Mouse (Mus musculus): ENCODE data around the gene Zfp112. TPM values are rescaled to one million over a fixed set of nuclear protein-coding genes. Genes with fewer than 3 reads are reported as not detected.
A peak's percentile ranks its signal among the peaks of the same experiment; 100 is the strongest.
"Not testable (repeated sequence)": the region's sequence is repeated elsewhere in the genome, so short reads cannot be mapped to it uniquely, and the experiment has no call there.

Gene Zfp112
- total RNA-seq (2021) = 10 to 100 TPM in 1 of 2 experiments, 1 to 10 TPM in 1; 10.0 to 11.9 TPM
- long read RNA-seq, experiment 1, partial matches to known transcripts = 0 of 13 reads
- long read RNA-seq, experiment 1, other reads (novel, unspliced or antisense) = 12 of 13 reads
- long read RNA-seq, experiment 2, partial matches to known transcripts = 0 of 3 reads
- long read RNA-seq, experiment 2, other reads (novel, unspliced or antisense) = 2 of 3 reads

DNA sequence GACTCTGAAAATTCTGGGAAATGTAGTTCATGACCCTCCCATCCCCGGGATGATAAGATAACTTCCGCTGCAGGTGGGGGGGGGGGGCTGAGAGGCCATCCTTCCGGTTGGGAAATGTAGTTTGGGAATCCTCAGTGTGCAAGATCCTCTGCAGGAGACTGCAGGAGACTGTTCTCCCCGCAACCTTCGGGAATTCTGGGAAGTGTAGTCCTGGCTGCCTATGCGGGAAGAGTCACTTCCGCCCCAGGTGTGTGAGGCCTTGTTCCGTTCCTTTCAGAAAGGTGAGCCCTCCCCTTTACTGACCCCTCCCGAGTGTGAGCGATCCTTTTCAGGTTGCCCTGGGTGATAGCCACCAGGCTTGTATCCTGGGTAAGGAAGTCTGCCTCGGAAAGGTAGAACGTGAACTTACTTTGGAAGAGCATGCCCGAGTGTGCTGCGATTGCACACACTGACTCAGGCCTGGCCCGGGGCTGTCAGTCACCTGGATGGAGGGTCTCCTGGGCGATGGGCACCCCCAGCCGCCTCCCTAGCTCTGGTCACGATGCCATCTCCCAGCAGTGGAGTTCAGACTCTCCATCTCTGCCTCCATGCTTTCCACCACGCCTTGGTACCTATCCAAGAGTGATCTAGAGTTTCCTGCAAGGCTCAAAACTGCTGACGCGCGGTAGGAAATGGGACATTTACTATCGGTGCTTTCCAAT lies at the start of gene Zfp112:
TSS of gene Zfp112 (plus strand) at position 159 of the 701 bp plus-strand sequence.
- Histone ChIP-seq H3K4me3 (peak within 1 kb of the TSS; percentile 75), H3K27ac (peak within 1 kb of the TSS; percentile 91)
- TF ChIP-seq CTCF (IDR thresholded peaks at IDR 0.05) = no peak
- intact Hi-C loops (cut with DNase I) = loop anchor here (1.0 to 2.0 kb wide), 6 partner anchors 22 to 204 kb away; partner anchors contain the start of genes Zfp108, Zfp114, Zfp235 and Zfp94
- DNase-seq (ENCODE audit: extremely low spot score in 1 of 2, low spot score in 2 of 2) = peak; percentile 77 to 87

DNA sequence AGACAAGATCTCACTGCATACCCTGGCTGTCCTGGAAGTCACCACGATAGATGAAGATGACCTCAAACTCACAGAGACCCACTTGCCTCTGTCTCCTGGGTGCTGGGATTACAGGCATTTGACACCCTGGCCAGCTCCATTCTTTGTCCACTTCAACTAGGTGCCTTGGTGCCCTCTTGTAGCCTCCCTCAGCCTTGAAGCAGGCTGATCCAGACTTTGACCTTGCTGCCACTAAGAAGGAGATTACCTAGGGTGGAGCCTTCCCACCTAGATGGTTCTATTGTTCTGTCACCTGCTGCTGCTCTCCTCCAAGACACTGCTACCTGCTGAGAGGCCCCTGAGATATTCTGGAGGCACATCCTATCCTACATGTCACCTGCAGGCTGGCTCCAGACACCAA lies 37.7 kb upstream of the Zfp112 start:
- H3K4me3 ChIP-seq; DNase-seq (ENCODE audit: extremely low spot score in 1 of 2, low spot score in 2 of 2); intact Hi-C loops (cut with DNase I); H3K27ac ChIP-seq: not testable (repeated sequence)

DNA sequence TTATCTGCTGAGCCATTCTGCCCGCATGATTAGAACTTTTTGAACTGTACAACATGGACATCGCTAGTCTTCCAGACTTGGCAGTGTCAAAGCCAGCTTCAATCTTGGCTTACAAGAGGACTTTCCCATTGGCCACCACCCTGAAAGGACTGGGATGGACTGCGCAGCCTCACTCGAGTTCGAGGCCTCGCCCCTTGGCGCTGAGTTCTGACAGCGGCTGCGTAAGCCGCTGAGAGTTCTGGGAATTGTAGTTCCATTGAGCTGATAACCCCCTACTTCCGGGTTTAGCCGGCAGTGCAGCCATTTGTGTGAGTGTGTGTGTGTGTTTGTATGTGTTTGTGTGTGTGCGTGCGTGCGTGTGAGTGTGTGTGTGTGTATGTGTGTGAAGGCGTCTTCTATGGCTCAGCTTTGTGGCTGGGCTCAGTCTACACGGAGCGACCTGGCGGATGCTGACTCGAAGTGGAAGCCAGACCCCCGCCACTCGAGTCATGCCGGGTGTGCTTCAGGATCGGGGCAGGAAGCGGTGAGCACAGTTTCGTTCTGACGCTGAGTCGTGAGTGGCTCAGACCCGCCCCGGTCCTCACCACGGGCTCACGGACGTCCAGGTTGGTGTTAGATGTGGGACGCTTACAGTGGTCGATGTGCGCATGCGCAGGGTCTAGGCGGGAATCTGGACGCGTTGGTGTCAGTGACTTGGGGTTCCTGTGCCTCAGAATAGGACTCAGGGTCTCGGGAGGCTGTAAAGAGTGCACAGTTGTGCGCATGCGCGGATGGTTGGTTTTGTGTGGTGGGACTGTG lies 30.3 kb upstream of the Zfp112 start, which contains the start of gene Zfp180:
TSS of gene Zfp180 (plus strand) at position 291 of the 798 bp plus-strand sequence.
- intact Hi-C loops (cut with DNase I) = loop anchor here (1.0 to 5.0 kb wide), 6 partner anchors 30 to 317 kb away; partner anchors contain the start of genes Smg9, Zfp112, Zfp114 and Zfp235
- Histone ChIP-seq H3K4me3 (peak within 1 kb of the TSS; percentile 68), H3K27ac (peak within 1 kb of the TSS; percentile 91)
- DNase-seq (ENCODE audit: extremely low spot score in 1 of 2, low spot score in 2 of 2) = peak; percentile 92 to 94
- TF ChIP-seq CTCF (IDR thresholded peaks at IDR 0.05) = no peak

DNA sequence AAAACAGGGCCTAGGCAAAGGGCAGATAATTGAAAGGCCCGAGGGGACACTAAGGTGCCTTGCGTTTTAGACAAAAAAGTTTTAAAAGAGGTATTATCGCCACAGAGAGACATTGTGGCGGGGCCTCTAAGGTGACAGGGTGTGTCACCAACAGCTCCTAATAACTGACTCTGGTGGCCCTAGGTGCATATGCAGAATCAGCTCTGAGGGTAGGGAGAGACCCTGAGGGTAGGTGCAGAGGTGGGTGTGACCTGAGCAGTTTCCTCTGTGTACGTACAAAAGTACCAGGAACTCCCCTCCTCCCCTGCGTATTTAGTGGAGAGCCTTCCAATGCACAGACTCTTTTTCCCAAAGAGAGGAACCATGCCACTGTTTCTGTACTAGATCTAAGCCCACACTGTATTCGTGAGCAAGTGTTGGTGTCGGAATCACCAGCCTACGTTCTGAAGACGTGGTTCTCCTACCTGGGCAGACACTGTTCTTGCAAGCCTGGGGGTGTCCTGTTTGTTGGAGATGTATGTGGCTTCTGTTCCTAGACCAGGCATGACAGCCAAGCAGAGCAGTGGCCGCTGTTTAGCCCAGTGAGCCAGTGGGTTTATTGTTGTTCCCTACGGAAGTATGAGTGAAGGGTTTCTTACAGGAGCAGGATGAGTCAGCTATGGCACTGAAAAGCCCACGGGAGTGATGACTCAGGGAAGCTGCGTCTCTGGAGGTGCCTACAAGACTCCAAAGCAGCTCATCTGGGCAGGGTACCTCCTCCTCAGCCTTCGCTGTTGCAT lies 29.5 kb upstream of the Zfp112 start:
- TF ChIP-seq CTCF (IDR thresholded peaks at IDR 0.05) = no peak
- Histone ChIP-seq H3K27ac (peak overlapping the region; percentile 91), H3K4me3 (peak overlapping the region; percentile 68)
- intact Hi-C loops (cut with DNase I) = loop anchor here (1.0 to 5.0 kb wide), 3 partner anchors 30 to 175 kb away; partner anchors contain the start of genes Zfp112 and Zfp235
- DNase-seq (ENCODE audit: extremely low spot score in 1 of 2, low spot score in 2 of 2) = peak; percentile 54 to 63

DNA sequence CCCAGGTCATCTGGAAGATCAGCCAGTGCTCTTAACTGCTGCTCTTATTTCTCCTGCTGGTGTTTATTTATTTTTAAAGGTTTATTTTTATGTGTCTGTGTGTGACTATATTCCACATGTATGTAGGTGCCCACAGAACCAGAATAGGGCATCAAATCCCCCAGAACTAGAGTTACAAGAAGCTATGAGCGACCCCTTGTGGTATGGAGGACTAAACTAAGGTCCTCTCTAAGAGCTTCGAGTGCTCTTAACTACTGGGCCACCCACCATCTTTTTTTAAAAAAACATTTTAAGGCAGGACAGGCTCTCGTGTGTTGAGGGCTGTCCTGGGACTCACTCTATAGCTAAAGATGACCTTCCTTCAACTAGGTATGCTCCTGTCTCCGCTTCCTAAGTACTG lies 25.2 kb upstream of the Zfp112 start:
- Histone ChIP-seq H3K4me3 (no peak overlapping the region), H3K27ac (no peak overlapping the region)
- no peak for TF ChIP-seq CTCF (IDR thresholded peaks at IDR 0.05)
- intact Hi-C loops (cut with DNase I) = no loop called here
- no peak for DNase-seq (ENCODE audit: extremely low spot score in 1 of 2, low spot score in 2 of 2)

DNA sequence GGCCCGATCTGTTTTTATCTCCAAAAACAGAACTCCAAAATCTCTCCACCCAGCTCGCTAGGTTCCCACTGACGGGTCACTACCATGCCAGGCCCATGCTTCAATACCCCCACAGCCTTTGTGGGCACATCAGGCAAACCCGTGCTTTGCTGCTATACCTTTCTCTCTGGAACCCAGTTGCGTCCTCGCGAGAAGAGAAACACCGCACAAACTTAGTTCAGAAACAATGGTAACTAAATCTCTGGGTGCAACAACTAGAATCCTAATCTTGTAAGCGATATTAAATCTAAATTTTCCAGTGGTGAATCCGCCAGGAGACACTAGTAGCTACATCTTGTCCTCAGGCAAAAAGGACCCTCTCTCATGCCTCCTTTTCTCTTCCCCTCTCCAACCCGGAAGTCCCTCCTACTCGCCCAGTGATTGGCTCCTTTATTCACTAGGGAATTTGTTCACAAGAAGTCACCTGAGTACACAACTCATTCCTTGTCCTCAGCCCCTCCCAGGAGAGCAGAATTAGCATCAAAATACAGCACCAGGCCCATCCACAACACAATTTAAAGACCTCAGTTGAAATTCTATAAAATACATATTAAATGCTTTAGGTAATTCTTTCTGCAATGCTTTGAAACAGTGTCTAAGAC lies 24.5 kb upstream of the Zfp112 start:
- intact Hi-C loops (cut with DNase I) = no loop called here
- no peak for TF ChIP-seq CTCF (IDR thresholded peaks at IDR 0.05)
- Histone ChIP-seq H3K27ac (no peak overlapping the region), H3K4me3 (no peak overlapping the region)
- no peak for DNase-seq (ENCODE audit: extremely low spot score in 1 of 2, low spot score in 2 of 2)

DNA sequence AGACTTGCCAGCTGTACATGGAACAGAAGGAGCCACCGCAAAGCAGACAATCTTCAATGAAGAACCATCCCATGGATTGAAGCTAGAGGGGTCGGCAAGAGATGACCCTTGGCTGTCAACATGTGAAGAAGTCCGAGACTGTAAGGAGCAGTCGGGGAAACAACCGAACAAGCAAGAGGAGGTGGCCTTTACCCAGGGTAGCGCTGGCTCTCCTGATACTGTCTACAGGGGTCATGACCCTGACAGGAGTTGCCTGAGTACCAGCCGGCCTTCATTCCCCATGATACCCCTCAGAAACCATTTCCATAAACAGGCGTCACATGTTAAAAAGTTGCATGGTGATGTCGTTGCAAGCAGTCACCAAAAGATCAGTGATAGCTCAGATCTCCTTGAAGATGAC lies 7.7 kb upstream of the Zfp112 start:
- Histone ChIP-seq H3K27ac (no peak overlapping the region), H3K4me3 (no peak overlapping the region)
- no peak for TF ChIP-seq CTCF (IDR thresholded peaks at IDR 0.05)
- intact Hi-C loops (cut with DNase I) = no loop called here
- no peak for DNase-seq (ENCODE audit: extremely low spot score in 1 of 2, low spot score in 2 of 2)

DNA sequence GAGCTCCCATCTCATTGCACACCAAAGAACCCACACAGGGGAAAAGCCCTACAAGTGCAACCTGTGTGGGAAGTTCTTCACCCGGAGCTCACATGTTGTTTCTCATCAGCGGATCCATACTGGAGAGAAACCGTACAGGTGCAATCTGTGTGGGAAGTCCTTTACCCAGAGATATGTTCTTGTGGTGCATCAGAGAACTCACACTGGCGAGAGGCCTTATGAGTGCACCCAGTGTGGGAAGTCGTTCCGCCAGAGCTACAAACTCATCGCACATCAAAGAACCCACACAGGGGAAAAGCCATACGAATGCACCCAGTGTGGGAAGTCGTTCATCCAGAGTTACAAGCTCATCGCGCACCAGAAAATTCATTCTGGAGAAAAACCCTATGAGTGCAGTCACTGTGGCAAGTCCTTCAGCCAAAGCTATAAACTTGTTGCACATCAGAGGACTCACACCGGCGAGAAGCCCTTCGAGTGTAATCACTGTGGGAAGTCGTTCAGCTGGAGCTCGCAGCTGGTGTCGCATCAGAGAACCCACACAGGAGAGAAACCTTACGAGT lies 6.9 kb upstream of the Zfp112 start:
- intact Hi-C loops (cut with DNase I) = no loop called here
- no peak for DNase-seq (ENCODE audit: extremely low spot score in 1 of 2, low spot score in 2 of 2)
- no peak overlapping the region for H3K4me3 ChIP-seq

DNA sequence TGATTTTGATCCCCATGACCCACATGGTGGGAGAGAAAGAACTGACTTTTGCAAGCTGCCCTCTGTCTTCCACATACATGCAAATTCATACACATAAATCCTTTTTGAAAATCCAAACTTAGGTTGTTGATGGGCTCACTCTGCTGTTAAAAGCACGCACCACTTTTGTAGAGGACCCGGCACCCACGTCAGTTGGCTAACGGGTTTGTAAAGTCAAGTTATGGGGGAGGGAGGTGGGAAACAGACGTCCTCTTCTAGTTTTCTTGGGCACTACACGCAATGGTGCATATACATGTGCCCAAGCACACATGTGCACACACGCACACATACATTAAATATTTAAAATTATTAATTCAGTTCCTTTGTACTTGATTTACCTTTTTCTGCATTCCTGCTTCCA lies 1.3 kb upstream of the Zfp112 start:
- no peak for DNase-seq (ENCODE audit: extremely low spot score in 1 of 2, low spot score in 2 of 2)
- Histone ChIP-seq H3K27ac (no peak overlapping the region), H3K4me3 (no peak overlapping the region)
- intact Hi-C loops (cut with DNase I) = no loop called here
- TF ChIP-seq CTCF (IDR thresholded peaks at IDR 0.05) = no peak

More for the DNA sequence above, 6.9 kb upstream of the Zfp112 start:
- H3K27ac ChIP-seq = no peak overlapping the region
- no peak for TF ChIP-seq CTCF (IDR thresholded peaks at IDR 0.05)

DNA sequence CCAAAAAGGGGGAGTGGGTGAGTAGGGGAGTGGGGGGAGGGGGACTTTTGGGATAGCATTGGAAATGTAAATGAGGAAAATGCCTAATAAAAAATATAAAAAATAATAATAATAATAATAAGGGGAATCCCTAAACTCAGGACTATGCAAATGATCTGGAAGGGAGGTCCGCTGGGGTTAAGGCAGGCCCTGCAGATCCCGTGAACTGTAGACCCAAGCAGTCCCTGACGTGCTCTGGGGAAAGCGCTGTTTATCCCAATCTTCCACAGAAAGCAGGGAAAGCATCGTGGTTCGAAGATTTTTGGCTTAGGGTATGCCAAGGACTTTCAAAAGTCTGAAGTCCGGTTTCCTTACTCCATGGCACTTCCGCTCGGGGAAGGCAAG lies 350 bp upstream of the Zfp112 start:
- intact Hi-C loops (cut with DNase I) = loop anchor here (1.0 to 2.0 kb wide), 6 partner anchors 23 to 205 kb away; partner anchors contain the start of genes Zfp108, Zfp114, Zfp235 and Zfp94
- Histone ChIP-seq H3K4me3 (peak overlapping the region; percentile 75), H3K27ac (peak overlapping the region; percentile 71; the same call in 1 of the 2 replicates)
- no peak for DNase-seq (ENCODE audit: extremely low spot score in 1 of 2, low spot score in 2 of 2)
- no peak for TF ChIP-seq CTCF (IDR thresholded peaks at IDR 0.05)
